Mouse (Mus musculus) kidney, postnatal 36 days (tissue): ENCODE results near the gene Slc2a13.

Experiments used
- DNase-seq, 2 experiments: peaks; one replicate each; pipeline ENCODE4 v3.0.0; 2021 to 2022; ENCODE audit warnings: mixed read lengths in 2 of 2

Gene Slc2a13

DNA sequence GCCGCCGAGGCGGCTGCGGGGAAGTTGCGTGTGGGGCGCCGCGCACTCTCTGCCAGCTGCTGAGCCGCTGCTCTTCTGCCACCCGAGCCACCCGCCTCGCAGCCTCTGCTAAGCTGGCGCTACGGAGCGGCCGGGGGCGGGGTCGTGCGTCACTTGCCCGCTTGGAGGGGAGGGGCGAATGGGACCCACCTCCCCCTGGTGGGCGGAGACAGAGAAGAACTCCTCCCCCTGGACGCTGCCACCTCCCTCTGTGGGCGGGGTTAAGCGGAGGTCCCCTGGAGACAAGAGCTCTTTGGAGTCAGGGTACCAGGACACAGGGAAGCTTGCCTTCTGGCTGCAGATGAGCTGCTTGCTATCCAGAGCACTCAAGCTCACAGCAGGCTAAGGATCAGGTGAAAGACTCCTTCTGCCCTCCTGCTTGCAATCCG, at the start of gene Slc2a13:
Gene Slc2a13, minus strand, starts transcription at position 151 of the 428 bp plus-strand sequence.
- peak; percentile 89 to 95 for DNase-seq

- DNase-seq: peak; percentile 60 to 64
Observed at GRCm38 (mm10) chr15:91616016-91616415, 43.0 kb upstream of the Slc2a13 start.

DNA sequence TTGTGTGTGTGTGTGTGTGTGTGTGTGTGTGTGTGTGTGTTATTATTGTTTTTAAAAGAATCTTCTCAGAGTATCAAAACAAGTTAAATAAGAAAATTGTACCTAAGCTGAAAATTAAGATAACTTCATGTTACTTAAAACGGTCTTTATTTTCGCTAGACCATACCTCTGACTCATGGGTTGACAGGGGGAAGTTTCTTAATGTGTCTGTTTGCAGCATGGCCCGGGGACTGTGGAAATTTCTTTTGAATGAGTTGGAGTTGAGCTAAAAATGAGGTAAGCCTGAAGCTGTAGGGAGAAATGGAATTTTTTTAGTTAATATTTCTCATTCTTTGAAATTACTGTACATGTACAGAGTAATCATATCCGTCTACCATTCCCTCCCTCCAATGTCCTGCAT, 42.5 kb upstream of the Slc2a13 start:
- DNase-seq: no peak

DNA sequence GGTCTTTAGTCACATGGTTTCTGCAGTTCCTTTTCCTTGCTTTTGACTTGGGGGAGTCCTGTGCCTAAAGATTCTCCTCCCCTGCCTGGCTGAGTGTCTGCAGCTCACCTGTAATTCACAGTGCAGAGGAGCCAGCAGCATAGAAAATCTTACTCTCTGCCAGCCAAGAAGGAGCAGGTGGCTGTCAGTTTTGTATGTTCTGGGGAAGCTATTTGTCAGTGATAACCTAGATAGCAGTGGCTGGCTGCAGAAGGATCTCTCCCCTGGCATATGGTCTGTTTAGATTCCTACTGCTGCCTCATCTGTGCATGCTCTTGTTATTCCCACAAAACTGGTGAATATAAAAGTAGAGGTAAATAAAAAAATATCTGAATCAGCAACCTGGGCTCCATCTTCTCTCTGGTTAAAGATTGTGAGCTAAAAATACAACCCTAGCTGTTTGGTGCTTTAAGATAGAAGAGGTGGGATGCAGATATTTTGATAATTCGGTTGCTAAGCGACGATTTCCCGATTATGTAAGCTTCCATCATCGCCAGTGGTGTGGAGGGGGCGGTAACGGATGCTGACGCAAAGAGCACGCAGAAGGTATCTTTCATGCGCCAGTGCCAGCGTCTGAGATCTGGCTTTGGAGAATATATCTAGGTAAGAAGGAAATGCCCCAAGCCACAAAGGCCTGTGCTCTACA, 41.1 kb upstream of the Slc2a13 start:
- no peak for DNase-seq

DNA sequence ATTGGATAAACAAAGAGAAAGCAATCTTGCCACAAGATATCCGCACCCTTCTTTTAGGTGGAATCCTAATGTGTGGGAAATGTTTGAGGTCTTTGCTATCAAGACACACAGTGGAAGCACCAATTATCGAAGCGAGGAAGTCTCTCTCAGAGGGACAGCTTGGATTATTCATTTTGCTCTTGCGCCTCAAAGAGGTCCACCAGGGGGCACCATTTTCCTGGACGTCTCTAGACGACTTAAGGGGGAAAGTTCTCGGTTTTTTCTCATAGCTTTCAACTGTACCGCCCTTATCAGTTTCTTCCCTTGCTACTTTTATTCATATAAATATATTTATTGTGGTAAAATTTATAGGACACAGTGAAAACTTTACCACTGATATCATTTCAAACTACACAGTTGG, 36.7 kb upstream of the Slc2a13 start:
- peak; percentile 73 to 94 for DNase-seq

GRCm38 (mm10) chr15:91608811-91609210, 35.8 kb upstream of the Slc2a13 start:
- peak in 1 of 2 experiments; percentile 14 for DNase-seq

GRCm38 (mm10) chr15:91601197-91601596, 28.1 kb upstream of the Slc2a13 start:
- DNase-seq: no peak

DNA sequence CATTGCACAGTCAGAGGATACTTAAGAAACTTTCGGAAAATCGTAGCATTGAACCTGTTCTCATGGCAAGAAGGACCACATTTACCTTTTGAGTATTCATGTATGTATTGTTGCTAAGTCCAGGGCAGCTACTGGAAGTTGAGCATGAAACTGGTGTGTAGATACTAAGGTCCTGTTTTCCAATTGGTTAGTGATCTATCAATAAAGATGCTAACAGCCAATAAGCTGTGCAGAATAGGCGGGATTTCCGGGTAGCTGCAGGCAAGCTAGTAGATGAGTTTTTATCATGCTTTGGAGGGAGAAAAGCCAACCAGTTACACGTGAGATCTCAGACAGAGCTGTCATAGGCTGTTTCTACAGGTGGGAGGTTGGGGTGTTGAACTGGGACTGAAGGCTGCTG, 24.2 kb upstream of the Slc2a13 start:
- DNase-seq: no peak

- DNase-seq: peak; percentile 84 to 96
Observed at GRCm38 (mm10) chr15:91574492-91574891, 1.4 kb upstream of the Slc2a13 start.

DNA sequence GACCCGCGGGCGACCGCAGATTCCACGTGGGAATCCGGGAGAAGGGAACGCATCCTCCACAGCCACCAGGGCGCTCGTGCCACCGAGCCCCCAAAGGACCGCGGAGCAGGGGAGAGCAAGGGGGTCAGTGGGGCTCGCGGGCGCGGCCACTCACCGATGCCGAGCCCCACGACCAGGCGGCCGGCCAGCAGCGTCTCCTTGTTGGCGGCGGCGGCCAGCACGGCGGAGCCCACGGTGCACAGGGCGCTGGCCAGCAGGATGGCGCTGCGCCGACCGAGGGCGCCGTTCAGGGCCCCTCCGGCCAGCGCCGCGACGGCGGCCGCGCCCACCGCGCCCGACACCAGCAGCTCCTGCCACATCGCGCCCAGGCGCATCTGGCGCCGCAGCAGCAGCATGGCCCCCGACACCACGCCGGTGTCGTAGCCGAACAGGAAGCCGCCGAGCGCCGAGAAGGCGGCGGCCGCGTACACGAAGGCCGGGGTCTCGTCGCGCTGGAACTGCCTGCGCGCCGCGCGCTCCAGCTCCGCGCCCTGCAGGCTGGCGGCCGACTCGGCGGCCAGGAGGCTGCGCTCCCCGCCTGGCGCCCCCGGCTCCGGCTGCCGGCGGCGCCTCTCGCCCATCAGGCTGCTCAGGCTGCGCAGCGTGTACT, 516 bp downstream of the Slc2a13 start:
- peak; percentile 21 to 65 for DNase-seq

DNA sequence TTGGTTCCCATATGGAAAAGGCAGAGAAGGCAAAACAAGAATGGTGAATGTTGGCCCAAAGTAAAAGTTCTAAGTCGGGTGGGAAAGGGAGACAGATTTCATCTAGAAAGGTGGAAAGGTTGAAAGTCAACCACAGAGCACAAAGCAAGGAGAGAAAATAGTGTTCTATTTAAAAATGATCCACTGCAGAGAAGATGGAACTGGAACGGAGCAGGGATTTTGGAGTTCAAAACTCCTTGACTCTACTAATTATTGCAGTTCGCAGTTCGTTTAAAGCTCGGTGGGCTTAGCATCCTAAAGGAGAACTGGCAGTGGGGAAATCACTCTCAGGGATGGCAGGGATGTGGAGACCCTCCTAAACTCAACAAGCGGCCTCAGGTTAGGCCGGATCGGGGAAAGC, 1.1 kb downstream of the Slc2a13 start:
- DNase-seq: no peak

- peak in 1 of 2 experiments; percentile 13 for DNase-seq
Observed at GRCm38 (mm10) chr15:91566784-91567183, 6.3 kb downstream of the Slc2a13 start.

DNA sequence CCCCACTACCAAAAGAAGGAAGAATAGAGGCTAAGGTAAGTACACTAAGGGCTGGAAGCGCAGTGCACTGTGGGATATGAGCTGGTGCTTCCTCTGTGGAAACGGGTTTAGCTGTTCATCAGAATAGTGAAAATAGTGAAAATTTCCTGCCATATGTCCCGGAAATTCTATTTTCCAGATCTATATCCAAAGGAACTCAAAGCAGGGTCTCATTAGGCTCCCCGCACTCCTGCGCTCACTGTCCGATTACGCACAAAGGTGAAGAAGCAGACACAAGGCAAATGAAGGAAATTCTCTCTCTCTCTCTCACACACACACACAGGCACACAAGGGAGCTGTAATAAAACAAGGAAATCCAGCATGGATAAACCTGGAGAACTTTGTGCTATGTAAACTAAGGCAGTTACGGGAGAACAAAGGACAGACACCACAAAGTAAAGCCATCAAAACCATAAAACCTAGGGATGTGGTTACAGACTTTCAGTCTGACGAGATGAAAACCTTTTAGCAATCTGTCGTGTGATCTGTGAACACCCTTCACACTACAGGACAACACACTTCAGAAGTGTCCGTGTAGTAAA, 7.9 kb downstream of the Slc2a13 start:
- DNase-seq: no peak

DNA sequence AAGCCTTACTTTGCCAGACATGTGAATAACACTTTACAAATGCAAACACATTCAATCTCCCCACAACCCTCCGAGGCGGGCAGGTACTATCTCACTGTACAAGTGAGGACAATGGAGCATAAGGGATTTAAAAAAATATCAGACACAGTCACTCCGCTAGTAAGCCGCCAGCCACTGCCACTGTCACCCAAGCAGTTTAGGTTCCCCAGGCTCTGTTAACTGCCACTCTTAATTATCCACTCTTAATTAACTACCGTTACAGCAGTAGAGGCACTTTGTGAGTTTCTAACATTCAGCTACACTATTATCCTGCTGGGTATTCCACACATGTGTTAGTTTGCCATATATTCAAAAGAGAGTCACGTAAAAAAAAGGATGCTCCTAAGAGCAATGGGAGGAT, 11.3 kb downstream of the Slc2a13 start:
- DNase-seq: no peak

GRCm38 (mm10) chr15:91555336-91555736, 17.7 kb downstream of the Slc2a13 start:
- no peak for DNase-seq

DNA sequence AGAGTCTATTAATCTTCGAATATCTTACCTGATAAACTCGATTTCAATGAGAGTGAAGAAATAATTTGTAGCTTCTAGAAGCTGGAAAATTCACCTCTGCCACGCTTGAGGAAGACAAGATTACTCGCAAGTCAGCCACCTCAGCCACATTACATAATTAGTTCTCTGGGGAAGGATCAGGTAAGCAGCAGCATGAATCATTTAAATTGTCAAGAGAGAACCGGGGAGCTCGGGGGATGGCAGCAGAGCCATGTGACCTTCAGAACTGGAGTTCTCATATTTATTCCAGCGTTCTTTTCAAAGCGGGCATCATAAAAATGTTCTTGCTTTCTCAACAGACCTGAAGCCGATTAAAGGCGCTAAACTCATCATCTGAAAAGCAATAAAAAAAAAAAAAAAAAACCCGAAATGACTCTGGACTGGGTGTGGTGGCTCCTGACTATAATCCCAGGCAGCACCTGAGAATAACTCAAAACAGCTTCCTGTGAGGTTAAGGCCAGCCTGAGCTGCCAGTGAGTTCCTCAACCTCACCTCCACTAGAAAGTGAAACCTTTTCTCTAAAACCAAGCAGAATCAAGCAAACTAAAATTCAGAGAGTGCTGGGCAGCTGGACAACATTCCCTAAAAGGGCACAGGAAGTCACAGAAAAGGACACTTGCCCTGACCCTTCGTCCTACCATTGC, 24.3 kb downstream of the Slc2a13 start:
- no peak for DNase-seq

DNA sequence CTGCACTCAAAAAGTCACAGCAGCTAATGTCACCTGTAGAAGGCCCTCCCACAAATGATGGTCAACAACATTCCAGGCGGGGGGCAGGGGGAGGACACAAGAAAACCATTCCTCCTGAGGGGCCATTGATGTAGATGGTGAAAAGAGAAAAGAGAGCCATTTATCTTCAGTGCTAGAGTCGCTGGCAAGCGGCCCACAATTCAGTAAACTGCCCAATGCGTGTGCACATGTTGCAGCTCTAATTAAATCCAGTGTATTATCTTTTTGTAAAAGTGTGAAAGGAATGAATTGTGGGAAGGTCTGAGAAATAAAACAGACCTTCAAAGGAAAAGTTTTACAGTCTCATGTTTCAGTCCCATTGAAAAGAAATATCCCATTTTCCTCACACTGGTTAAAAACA, 28.5 kb downstream of the Slc2a13 start:
- no peak for DNase-seq

DNA sequence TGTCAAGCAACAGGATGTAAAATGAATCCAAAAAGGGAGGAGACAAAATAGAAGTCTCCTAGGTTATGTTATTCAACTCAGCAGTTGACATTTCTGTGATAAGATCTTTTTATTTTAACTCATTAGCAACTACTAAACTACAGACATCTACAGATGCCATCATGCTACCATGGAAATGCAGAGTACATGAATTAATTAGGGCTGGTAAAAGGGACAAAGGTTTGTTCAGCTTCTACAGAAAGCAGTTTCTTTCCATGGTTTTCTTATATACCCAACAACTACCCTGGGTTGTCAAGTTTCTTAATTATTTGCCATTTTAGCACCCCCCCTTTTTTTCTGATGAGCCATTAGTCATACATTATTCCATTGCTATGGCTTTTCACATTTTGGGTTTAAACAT, 34.6 kb downstream of the Slc2a13 start:
- no peak for DNase-seq

- DNase-seq: no peak
Observed at GRCm38 (mm10) chr15:91526876-91527275, 46.2 kb downstream of the Slc2a13 start.

- DNase-seq: no peak
Observed at GRCm38 (mm10) chr15:91526166-91526565, 46.9 kb downstream of the Slc2a13 start.

- DNase-seq: no peak
Observed at GRCm38 (mm10) chr15:91524451-91524850, 48.6 kb downstream of the Slc2a13 start.

DNA sequence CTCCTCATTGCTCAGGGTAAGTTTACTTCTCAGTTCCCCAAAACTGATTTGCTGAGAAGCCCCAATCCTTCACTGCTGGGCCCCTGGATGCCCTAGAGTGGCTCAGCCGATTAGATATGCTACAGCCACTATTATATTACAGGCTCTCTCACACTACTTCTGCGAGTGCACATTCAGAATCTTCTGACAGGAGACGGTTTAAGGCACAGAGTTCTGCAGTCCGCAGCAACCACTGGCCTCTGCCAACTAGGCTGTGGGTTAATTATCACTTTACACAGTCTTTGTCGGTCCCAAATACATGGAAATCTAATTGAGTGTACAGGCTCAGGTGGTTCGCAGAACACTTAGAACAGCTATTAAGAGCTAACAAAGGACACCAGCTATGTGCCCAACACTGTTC, 69.8 kb downstream of the Slc2a13 start:
- no peak for DNase-seq

DNA sequence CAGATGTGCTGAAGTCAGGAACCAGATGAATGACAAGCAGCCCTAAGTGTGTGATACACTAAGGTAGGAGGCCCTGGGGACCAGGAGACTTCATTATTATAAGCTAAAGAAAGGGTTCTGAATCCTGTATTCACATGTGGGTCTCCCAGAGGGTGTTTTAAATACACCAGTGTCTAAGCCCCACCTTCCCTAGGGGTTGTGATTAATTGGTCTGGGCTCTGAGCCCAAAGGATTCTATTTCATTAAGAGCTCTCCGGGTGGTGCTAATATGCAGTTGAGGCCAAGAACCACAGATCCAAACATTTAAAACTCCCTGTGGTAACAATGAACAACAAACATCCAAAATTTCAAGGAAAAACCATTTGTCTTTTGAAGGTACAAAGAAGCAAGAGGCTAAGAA, 70.4 kb downstream of the Slc2a13 start:
- peak; percentile 5 for DNase-seq

- DNase-seq: no peak
Observed at GRCm38 (mm10) chr15:91502235-91502634, 70.8 kb downstream of the Slc2a13 start.
